18 mouse cellular contexts compared by ENCODE assay signal in genomic region chr2:70060359-70061345, GRCm38 (mm10). TPM values are rescaled to one million over a fixed set of nuclear protein-coding genes. Genes with fewer than 3 reads are reported as not detected.
A peak's percentile ranks its signal among the peaks of the same experiment; 100 is the strongest.
DNase-seq lines count a peak whose midpoint lies in the region; ATAC-seq lines count a peak whose summit lies in the region.
"Had no signal": no experiment of that assay in that cellular context is flagged by ENCODE, and none has a peak within 500 bp of the region (broad histone marks: within the 10 kb centered on the region; RNA-seq: fewer than 3 reads in every experiment).

No protein-coding gene starts in this region.

- H3K27me3 ChIP-seq in hindbrain, embryonic 12.5 days: no peaks in the 10 kb centered on the region
- no peaks in the 10 kb centered on the region for H3K27me3 ChIP-seq in hindbrain, embryonic 10.5 days (ENCODE audit: insufficient read depth, poor library complexity, severe bottlenecking)
- no peaks in the 10 kb centered on the region for H3K27me3 ChIP-seq in hindbrain, embryonic 16.5 days (replicated peaks; ENCODE audit: control insufficient read depth, insufficient read depth, low read length)
- H3K27me3 ChIP-seq in midbrain, embryonic 16.5 days (ENCODE audit: control insufficient read depth, insufficient read depth, low read depth, low read length): no peaks in the 10 kb centered on the region
- H3K27me3 ChIP-seq: embryonic facial prominence, embryonic 13.5 days; heart, embryonic 15.5 days had no signal

- peaks cover 11% of the 10 kb centered on the region for H3K4me1 ChIP-seq in hindbrain, embryonic 12.5 days
- H3K4me1 ChIP-seq in hindbrain, embryonic 10.5 days (replicated peaks): peaks cover 18% of the 10 kb centered on the region
- H3K4me1 ChIP-seq in hindbrain, embryonic 16.5 days (ENCODE audit: control insufficient read depth, insufficient read depth, low read depth, low read length): peaks cover 14% of the 10 kb centered on the region
- H3K4me1 ChIP-seq in midbrain, embryonic 16.5 days (ENCODE audit: control insufficient read depth, insufficient read depth, low read length): peaks cover 18% of the 10 kb centered on the region
- H3K4me1 ChIP-seq: heart, embryonic 15.5 days had no signal

- peak; percentile 74 for ATAC-seq in hindbrain, embryonic 12.5 days (ENCODE audit: low FRiP score)
- peak; percentile 80 for ATAC-seq in hindbrain, embryonic 16.5 days
- peak; percentile 92 for ATAC-seq in midbrain, embryonic 16.5 days

- WGBS in hindbrain, embryonic 12.5 days: 42% methylated on average over 11 of the region's 11 CpGs
- 53% methylated on average over 11 of the region's 11 CpGs for WGBS in hindbrain, embryonic 10.5 days
- 32% methylated on average over 11 of the region's 11 CpGs for WGBS in hindbrain, embryonic 16.5 days
- WGBS in midbrain, embryonic 16.5 days: 21% methylated on average over 11 of the region's 11 CpGs

- no peak overlapping the region for H3K4me3 ChIP-seq in hindbrain, embryonic 12.5 days
- no peak overlapping the region for H3K4me3 ChIP-seq in hindbrain, embryonic 10.5 days
- H3K4me3 ChIP-seq in hindbrain, embryonic 16.5 days (ENCODE audit: low read length): no peak overlapping the region
- H3K4me3 ChIP-seq in midbrain, embryonic 16.5 days (ENCODE audit: low read depth, low read length): no peak overlapping the region
- H3K4me3 ChIP-seq: embryonic facial prominence, embryonic 13.5 days; heart, embryonic 15.5 days had no signal

- H3K27ac ChIP-seq in hindbrain, embryonic 12.5 days: peak overlapping the region; percentile 76
- no peak overlapping the region for H3K27ac ChIP-seq in hindbrain, embryonic 10.5 days
- H3K27ac ChIP-seq in hindbrain, embryonic 16.5 days (ENCODE audit: low read depth, low read length): peak overlapping the region; percentile 48
- peak overlapping the region; percentile 92 for H3K27ac ChIP-seq in midbrain, embryonic 16.5 days (ENCODE audit: low read length)
- H3K27ac ChIP-seq: embryonic facial prominence, embryonic 13.5 days; heart, embryonic 15.5 days had no signal

- 0 out of 2 replicates have a peak overlapping the region, but pooled peaks have one; percentile 8 for H3K9ac ChIP-seq in hindbrain, embryonic 12.5 days
- 0 out of 2 replicates have a peak overlapping the region, but pooled peaks have one; percentile 28 for H3K9ac ChIP-seq in hindbrain, embryonic 16.5 days (ENCODE audit: low read depth, low read length)
- 0 out of 2 replicates have a peak overlapping the region, but pooled peaks have one; percentile 34 for H3K9ac ChIP-seq in midbrain, embryonic 16.5 days (ENCODE audit: low read depth, low read length)
- H3K9ac ChIP-seq: embryonic facial prominence, embryonic 13.5 days; heart, embryonic 15.5 days had no signal

- DNase-seq in hindbrain, embryonic 10.5 days (ENCODE audit: low spot score): no peak
- DNase-seq in embryo, embryonic 11 days: peak; percentile 12
- DNase-seq in kidney, adult 18-20 months: no peak
- DNase-seq in adipocyte (ENCODE audit: low spot score): no peak
- no peak for DNase-seq in spleen, postnatal 36 days (ENCODE audit: low spot score in 2 of 2)
- DNase-seq: B cell, adult 2 months; cerebellum, adult 11-12 months; gastrocnemius, postnatal 10 days; kidney, adult 9 months; layer of hippocampus, adult 9-11 months; lung, postnatal 14 days; thymus, adult 18-20 months had no signal

- H3K36me3 ChIP-seq in hindbrain, embryonic 12.5 days: no peaks in the 10 kb centered on the region
- H3K36me3 ChIP-seq in hindbrain, embryonic 10.5 days: no peaks in the 10 kb centered on the region
- H3K36me3 ChIP-seq in hindbrain, embryonic 16.5 days (ENCODE audit: control insufficient read depth, insufficient read depth, low read length): no peaks in the 10 kb centered on the region
- no peaks in the 10 kb centered on the region for H3K36me3 ChIP-seq in midbrain, embryonic 16.5 days (ENCODE audit: control insufficient read depth, insufficient read depth, low read length)
- H3K36me3 ChIP-seq: embryonic facial prominence, embryonic 13.5 days; heart, embryonic 15.5 days had no signal

- no peak overlapping the region for H3K4me2 ChIP-seq in hindbrain, embryonic 12.5 days (replicated peaks)
- H3K4me2 ChIP-seq in hindbrain, embryonic 16.5 days (ENCODE audit: low read length): no peak overlapping the region
- H3K4me2 ChIP-seq in midbrain, embryonic 16.5 days (ENCODE audit: low read length): peak overlapping the region; percentile 36; the same call in 1 of the 2 replicates
- H3K4me2 ChIP-seq: embryonic facial prominence, embryonic 13.5 days; heart, embryonic 15.5 days; liver, embryonic 11.5 days had no signal

- H3K9me3 ChIP-seq in hindbrain, embryonic 12.5 days (replicated peaks): no peaks in the 10 kb centered on the region
- H3K9me3 ChIP-seq in hindbrain, embryonic 10.5 days: no peaks in the 10 kb centered on the region
- no peaks in the 10 kb centered on the region for H3K9me3 ChIP-seq in hindbrain, embryonic 16.5 days (ENCODE audit: control insufficient read depth, low read length)
- no peaks in the 10 kb centered on the region for H3K9me3 ChIP-seq in midbrain, embryonic 16.5 days (replicated peaks; ENCODE audit: control insufficient read depth, low read length, poor library complexity, severe bottlenecking)
- H3K9me3 ChIP-seq: embryonic facial prominence, embryonic 13.5 days; heart, embryonic 15.5 days had no signal

RNA-seq across cellular contexts. Expression of gene Myo3b, which starts 21.7 kb away (rescaled TPM):
- polyA plus RNA-seq in hindbrain, embryonic 12.5 days (2016; fragmentation: Nextera tagmentation; extraction: Ambion mirVana): 0.05 and 0.12 TPM in 2 replicates
- not detected in 2 replicates for polyA plus RNA-seq in hindbrain, embryonic 10.5 days (2016; fragmentation: Nextera tagmentation; extraction: Ambion mirVana)
- 0.17 and 0.39 TPM in 2 replicates for polyA plus RNA-seq in hindbrain, embryonic 16.5 days (2015; fragmentation: Nextera tagmentation; extraction: Ambion mirVana)
- 0.16 and 0.32 TPM in 2 replicates for polyA plus RNA-seq in midbrain, embryonic 16.5 days (2015; fragmentation: Nextera tagmentation; extraction: Ambion mirVana)
- polyA plus RNA-seq: embryonic facial prominence, embryonic 13.5 days; liver, embryonic 11.5 days had no signal
